Mouse (Mus musculus) bone marrow, adult 2 months (tissue): ENCODE results near the gene 9130213A22Rik. TPM values are rescaled to one million over a fixed set of nuclear protein-coding genes. Genes with fewer than 3 reads are reported as not detected.

Experiments used
- H3K27ac ChIP-seq: fragments of 200-500 bp; 2 replicates; pipeline ENCODE4 v1.5.1; 2012; ENCODE audit warnings: low read depth, mild to moderate bottlenecking, control low read depth, inconsistent platforms, low read length; ENCODE audit not compliant: control insufficient read depth, poor library complexity, insufficient read depth
- H3K4me1 ChIP-seq: fragments of 200-500 bp; 2 replicates; pipeline ENCODE4 v1.6.1; 2011; ENCODE audit warnings: low read length; ENCODE audit not compliant: control insufficient read depth, insufficient read depth
- H3K4me3 ChIP-seq: fragments of 200-500 bp; replicated peaks from 2 replicates; pipeline ENCODE3; 2011; ENCODE audit warnings: mild to moderate bottlenecking, low read depth, low read length, control low read depth; ENCODE audit not compliant: control insufficient read depth
- CTCF ChIP-seq: fragments of 200-500 bp; IDR thresholded peaks from 2 replicates; pipeline ENCODE4 v1.5.1; 2011; ENCODE audit warnings: low read length, control low read depth; ENCODE audit not compliant: control insufficient read depth, insufficient read depth
- POLR2A ChIP-seq: fragments of 200-500 bp; IDR thresholded peaks from 2 replicates; pipeline ENCODE4 v1.6.1; 2011; ENCODE audit warnings: low read depth, mild to moderate bottlenecking, control low read depth, low read length, borderline replicate concordance; ENCODE audit not compliant: control insufficient read depth
- WGBS: fragments of 180-500 bp; shearing (Covaris S2); methylation state at CpG from one replicate; pipeline ENCODE4 v1.1.7; 2018; 5-methylcytosine and 5-hydroxymethylcytosine counted together
- polyA plus RNA-seq: library from polyadenylated mRNA; stranded (reverse); fragments of >200 nt; gene quantifications from 2 replicates; pipeline ENCODE4 v1.2.4, GENCODE M21; 2011; ENCODE audit warnings: low replicate concordance; ENCODE audit not compliant: missing spikeins, insufficient read depth, insufficient read length

The 9130213A22Rik gene
- polyA plus RNA-seq, 1 experiment: not detected

DNA sequence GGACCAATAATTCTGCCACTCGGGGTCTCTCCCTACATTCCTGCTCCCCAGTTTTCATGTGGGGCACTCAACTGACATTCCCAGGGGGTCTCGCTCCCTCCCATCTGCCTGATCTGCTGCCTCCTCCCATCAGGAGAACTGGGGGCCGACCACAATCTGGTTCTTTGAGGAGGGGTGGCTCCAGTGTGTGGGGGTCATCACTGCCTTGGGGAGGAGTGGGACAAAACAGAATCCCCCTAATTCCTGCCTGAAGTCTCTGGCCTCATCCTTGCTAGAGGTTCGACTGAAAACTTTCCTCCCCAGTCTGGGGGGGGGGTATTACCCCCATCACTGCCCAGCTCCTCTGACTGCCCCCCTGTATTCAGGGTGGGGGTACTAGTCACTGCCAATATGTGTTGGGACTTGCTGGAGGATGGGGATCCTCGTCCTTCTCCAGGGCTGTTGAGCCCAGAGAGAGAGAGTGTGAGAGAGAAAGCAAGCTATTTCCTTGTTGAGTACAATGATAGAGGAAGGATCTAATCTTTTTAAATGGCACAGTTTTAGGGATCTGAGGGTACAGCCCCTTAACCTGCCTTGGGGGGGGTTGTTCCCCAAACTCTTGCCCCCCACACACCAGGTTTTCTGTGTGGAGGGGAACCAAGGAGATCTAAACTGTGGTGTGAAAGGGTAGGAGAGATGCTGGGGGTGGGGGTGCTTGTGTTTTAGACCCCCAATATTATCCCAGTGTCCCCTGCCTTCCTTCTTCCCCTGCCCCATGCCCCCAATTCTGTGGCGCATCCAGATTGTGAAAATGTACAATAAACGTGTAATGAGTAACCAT lies 30.6 kb downstream of the 9130213A22Rik start:
- 70% methylated on average over 7 of the region's 7 CpGs for WGBS
- Histone ChIP-seq H3K4me3 (no peak overlapping the region), H3K27ac (no peak overlapping the region), H3K4me1 (peaks cover 3% of the 10 kb centered on the region; the same call in 1 of the 2 replicates)
- no peak for TF ChIP-seq CTCF
- TF ChIP-seq POLR2A: no peak

DNA sequence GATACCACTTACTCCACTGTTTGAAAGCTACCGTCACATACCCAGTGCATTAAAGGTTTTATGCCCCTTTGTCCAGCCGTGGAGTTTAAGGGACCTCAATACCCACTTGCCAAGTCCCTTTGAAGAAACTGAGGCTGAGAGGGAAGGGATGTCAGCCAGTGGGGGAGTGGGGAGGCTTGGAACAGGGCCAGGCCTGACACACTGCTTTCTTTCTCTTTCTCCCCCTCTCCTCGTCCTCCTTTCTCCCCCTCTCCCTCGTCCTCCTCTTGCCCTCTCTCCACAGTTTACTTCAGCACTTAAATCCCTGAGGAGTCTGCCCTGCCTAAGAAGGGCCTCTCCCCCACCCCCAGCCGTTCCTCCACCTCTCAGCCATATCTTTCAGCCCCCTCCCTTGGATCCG lies 32.0 kb downstream of the 9130213A22Rik start:
- H3K27ac ChIP-seq: no peak overlapping the region; the same call in 1 of the 2 replicates

GRCm38 (mm10) chr11:69089616-69090290 lies 32.6 kb downstream of the 9130213A22Rik start:
- TF ChIP-seq POLR2A: no peak
- no peak for TF ChIP-seq CTCF
- peak overlapping the region; percentile 86 for H3K4me3 ChIP-seq
- H3K4me1 ChIP-seq: peaks cover 3% of the 10 kb centered on the region; the same call in 1 of the 2 replicates
- no peak overlapping the region; the same call in 1 of the 2 replicates for H3K27ac ChIP-seq
- WGBS: 86% methylated on average over 12 of the region's 12 CpGs

More for the DNA sequence above, 32.0 kb downstream of the 9130213A22Rik start:
- Histone ChIP-seq H3K4me3 (no peak overlapping the region), H3K4me1 (peaks cover 3% of the 10 kb centered on the region; the same call in 1 of the 2 replicates)
- no peak for TF ChIP-seq POLR2A
- no peak for TF ChIP-seq CTCF
- 82% methylated on average over 6 of the region's 6 CpGs for WGBS

GRCm38 (mm10) chr11:69088856-69089615 lies 33.4 kb downstream of the 9130213A22Rik start:
- 7% methylated on average over 25 of the region's 25 CpGs for WGBS
- Histone ChIP-seq H3K4me1 (peaks cover 3% of the 10 kb centered on the region; the same call in 1 of the 2 replicates), H3K27ac (peak overlapping the region; percentile 97), H3K4me3 (peak overlapping the region; percentile 86)
- TF ChIP-seq CTCF (no peak), POLR2A (no peak)

DNA sequence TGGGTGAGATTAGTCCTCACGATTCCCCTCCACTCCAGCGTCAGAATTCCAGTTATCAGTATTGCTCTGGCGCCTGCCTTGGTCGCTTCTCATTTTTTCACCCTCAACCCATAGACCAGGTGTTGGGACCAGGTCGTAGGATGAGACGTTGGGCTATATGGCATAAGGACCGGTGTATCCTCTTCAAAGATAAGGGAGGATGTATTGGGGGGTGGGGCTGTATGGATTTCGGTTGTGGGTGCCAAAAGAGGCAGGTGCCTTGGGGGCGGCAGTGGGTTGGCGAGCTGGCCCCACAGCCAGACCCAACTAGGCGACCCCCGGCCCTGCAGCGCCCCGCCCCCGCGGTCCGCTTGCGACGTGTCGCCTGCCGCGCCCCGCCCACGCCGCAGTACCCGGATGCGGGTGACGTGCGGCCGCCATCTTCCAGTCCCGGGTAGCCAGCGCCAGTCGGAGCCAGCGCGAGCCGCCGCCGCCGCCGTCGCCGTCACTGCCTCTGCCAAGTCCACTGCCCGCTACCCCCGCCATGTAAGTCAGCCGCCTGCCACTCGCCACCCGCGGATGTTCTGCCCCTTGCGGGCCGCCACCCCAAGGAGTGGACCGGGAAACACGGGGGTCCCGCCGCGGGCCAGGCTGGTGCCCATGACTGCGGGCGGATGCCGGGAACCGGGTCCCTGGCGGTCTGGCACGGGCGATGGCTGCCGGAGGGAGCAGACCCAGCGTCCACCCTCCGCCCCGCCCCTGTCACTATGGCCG lies 34.1 kb downstream of the 9130213A22Rik start, which contains the start of gene Vamp2:
Gene Vamp2 (plus strand): TSS at position 388 of the 753 bp plus-strand sequence.
- TF ChIP-seq POLR2A (peak; percentile 65; the same call in 1 of the 2 replicates), CTCF (no peak)
- WGBS: under 1% methylated on average over 67 of the region's 67 CpGs
- Histone ChIP-seq H3K4me1 (peaks cover 3% of the 10 kb centered on the region; the same call in 1 of the 2 replicates), H3K27ac (peak within 1 kb of the TSS; percentile 97), H3K4me3 (peak within 1 kb of the TSS; percentile 86)

GRCm38 (mm10) chr11:69087597-69087996 lies 34.8 kb downstream of the 9130213A22Rik start:
- 76% methylated on average over 2 of the region's 2 CpGs for WGBS
- Histone ChIP-seq H3K27ac (no peak overlapping the region), H3K4me3 (no peak overlapping the region), H3K4me1 (peaks cover 3% of the 10 kb centered on the region; the same call in 1 of the 2 replicates)
- no peak for TF ChIP-seq POLR2A
- TF ChIP-seq CTCF: no peak

GRCm38 (mm10) chr11:69087082-69087481 lies 35.3 kb downstream of the 9130213A22Rik start:
- no peak for TF ChIP-seq POLR2A
- TF ChIP-seq CTCF: no peak
- Histone ChIP-seq H3K4me3 (no peak overlapping the region), H3K4me1 (peaks cover 3% of the 10 kb centered on the region; the same call in 1 of the 2 replicates), H3K27ac (no peak overlapping the region)
- WGBS: 80% methylated on average over 4 of the region's 4 CpGs
